Mouse (Mus musculus) forelimb bud, embryonic 11.5 days (tissue): ENCODE data around the gene Dscam.
A peak's percentile ranks its signal among the peaks of the same experiment; 100 is the strongest.

Experiments used
- DNase-seq: peaks from one replicate; pipeline ENCODE4 v3.0.0-alpha.2; 2012; ENCODE audit warnings: low read depth, low spot score

Dscam gene

DNA sequence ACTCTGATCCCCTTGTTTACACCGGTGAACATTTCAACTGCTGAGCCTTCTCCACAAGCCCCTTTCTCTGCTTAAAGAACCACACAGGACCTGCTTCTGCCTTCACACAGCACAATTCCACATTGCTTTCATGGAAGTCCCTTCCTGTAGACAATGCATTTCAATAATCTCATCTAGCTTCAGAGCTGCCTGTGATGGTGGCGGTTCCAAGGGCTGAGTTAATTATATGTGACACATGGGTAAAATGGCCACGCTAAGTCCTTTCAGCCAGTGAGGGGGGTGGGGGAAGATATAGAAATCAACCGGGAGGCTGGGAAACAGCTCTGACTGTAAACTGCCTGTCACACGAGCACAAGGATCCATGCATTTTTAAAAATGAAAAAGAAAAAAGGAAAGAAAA lies 152.2 kb downstream of the Dscam start:
- no peak for DNase-seq

DNA sequence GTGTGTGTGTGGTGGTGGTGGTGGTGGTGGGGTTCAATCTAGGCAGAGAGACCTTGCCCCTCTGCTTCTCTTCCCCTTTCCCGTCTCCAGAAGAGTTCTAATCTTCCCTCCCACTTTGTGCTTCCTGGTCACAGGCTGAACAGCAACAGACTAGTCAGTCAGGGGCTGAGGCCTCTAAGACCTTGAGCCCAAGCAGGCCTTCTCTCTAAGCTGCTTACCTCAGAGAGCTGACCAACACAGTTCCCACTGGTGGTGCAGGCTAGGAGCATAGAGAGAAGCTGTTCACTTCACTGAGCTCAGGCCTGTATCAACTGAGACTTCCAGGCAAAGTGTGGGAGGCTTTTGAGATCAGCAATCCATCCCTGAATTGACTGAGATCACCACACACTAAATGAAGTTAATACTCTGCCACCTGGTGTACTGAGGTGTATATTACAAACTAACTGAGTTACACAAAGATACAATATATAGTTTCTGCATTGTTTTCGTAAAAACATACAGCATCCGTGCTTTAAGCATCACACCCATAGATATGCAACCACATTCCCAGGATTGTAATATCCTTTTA lies 153.3 kb downstream of the Dscam start:
- no peak for DNase-seq

DNA sequence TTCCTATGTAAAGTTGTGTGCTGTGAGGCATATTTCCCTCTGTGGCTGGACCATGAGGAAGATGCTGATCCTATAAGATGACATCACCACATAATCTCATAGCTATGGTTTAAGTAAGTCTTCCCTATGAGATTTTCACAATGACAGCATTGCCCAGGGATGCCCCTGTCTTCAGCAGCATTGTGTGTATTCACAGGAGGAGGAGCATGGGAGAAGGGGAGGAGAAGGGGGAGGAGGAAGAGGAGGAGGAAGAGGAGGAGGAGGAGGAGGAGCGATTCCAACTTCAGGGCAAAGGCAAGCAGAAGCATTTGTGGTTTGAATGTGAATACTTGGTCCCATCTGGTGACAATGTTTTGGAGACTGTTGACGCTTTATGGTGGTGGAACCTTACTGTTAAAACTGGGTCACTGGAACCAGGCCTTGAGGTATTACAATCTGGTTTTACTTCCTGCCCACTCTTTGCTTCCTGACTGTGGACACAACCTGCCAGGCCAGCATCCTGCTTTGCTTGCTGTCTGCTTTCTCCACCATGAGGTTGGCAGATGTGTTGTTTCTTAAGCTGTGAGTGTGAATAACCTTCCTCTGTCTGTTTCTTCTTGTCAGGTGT lies 154.2 kb downstream of the Dscam start:
- DNase-seq, result no peak

DNA sequence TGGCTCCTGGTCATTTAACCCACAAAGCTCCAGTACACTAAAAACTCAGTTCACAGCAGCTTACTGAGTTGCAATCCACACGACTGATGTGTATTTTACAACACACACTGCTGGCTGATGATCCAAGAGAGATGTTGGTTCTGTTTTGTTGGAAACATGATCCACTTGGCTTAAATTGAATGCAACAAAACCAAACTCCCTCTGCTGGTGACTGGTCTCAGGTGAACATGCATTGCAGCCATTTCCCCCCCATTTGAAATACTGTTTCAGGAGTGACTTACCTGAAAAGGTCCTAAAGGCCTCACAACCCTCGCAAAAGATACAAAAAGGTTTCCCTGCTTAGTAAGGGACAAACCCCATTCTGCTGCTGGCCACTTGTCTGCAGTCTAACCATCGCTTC lies 156.2 kb downstream of the Dscam start:
- DNase-seq, result no peak

DNA sequence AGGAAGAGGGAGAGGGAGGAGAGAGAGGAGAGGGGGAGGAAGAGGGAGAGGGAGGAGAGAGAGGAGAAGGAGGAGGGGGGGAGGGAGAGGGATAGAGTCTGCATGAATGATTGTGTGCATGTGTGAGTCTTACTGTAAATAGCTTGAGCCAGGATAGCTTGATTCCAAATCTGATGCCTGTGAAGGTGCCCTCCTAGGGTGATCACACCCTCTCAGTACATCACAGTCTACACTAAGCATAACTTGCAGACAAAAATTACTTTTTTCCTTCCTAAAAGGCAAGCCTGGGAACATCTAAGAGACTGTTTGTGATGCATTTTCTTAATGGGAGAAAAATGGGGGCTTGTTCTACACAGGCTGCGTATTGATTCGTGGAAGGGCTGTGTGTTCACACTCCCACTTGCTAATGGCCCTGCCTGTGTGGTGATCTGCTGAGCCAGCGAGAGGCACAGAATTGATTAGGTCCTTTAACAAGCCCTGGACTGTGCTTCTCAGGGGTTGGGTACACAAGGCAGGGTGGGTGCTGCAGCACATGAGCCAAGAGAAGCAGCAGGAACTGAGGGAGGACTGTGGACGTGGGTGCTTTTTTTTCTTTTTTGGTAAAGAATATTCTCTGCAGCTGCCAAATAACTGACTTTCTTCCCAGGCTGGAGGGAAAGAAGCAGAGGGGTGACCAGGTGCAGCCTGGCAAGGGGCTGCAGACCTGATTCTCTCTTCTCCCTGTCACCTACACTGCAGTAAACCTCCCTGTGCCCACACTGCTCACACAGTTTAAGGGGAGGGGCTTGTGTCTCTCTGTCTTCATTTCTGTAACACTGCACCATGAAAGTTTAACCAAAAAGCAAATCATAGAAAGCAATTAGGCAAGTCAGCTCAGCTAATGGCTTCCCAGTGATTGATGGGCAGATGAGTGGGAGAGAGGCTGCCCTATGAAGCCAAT lies 161.2 kb downstream of the Dscam start:
- DNase-seq, result no peak

DNA sequence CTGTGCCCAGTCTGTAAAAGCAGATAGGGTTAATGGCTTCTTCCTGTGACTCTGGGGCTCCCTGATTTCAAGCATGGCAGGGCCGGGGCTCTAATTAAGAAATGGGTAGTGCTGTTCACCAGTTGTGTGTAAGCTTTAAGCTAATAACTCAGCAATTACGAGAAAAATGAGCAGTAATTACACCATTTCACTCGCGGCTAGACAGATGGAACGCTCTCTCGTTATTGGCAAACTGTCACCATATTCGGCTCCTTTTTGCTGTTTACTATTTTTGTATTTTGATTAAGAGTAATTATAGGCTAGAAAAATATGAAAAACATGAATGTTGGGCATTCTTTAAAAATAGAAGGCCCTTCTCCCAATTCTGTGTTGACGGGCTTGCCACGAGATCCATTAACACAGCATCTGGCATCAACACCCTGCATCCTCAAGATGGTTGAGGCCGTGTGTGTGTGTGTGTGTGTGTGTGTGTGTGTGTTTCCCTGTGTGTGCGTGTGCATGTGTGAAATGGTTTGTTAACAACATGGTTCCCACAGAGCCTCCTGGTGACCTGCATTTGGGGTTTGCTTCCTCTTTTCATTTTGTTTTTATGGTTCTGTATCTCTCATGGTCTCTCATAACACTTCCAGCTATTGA lies 162.5 kb downstream of the Dscam start:
- no peak for DNase-seq

DNA sequence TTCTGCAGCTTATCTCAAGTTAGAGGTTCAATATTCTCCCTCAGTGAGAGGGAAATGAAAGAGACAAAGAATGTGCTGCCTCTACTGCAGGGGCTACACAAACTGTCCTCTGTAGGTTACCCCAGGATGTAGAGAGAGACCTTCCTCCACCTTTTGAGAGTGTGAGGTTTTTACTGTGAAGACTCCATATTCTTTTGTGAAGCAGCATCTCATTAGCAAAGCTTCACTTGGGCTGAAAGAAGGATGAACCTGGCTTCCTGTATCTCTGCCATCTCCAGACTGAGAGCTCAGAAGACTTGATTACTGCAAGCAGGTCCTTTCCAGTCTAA lies 163.7 kb downstream of the Dscam start:
- no peak for DNase-seq

DNA sequence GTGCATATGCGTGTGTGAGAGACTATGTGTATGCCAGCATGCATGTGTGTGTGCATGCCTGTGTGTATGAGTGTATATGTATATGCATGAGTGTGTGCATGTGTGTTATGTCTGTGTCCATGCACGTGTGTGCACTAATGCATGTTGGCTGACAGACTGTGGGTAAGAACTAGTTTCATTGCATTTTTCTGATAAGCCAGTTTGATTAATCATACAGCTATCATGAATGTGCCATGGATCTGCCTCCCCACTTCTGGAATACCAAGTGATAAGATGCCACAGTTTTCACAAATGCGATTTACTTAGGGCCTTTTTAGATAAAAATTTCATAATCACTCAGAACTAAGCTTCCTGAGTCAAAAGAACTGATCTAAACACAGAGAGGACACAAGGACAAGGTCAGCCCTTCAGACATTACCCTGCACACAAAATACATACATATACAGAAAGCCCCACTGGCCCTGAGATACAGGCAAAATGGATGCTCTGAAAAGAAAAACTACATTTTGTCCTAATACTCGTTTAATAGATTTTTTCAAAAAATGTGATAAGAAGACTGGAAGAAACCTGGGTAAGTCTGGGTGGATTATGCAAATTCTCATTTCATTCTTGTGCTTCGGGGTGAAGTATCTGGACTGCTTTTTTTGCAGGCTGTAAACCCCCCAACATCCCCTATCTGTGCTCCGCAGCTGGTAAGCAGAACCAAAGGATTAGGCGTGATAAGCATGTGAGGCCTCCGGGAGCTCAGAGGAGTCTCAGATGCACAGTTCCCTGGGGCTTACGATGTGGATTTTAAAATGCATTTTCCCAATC lies 164.3 kb downstream of the Dscam start:
- DNase-seq, result no peak

DNA sequence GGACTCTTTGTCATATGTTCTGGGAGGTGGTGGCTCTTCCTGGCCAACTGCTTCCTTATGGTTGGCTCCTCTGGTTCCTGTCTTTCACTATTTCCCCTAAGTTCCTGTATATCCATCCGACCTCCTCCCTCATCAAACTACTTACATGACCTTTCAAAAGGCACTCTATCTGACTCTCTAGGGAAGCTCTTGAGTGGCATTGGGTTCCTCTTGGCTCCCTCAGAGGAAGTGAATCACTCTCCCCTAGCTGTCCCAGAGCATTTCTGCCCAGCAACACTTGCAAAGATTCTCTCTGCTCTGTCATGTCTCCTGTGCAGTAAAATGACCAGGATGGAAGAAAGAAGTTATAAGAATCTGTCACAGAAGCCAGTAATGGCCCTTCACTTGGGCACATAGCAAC lies 166.6 kb downstream of the Dscam start:
- DNase-seq, result no peak

DNA sequence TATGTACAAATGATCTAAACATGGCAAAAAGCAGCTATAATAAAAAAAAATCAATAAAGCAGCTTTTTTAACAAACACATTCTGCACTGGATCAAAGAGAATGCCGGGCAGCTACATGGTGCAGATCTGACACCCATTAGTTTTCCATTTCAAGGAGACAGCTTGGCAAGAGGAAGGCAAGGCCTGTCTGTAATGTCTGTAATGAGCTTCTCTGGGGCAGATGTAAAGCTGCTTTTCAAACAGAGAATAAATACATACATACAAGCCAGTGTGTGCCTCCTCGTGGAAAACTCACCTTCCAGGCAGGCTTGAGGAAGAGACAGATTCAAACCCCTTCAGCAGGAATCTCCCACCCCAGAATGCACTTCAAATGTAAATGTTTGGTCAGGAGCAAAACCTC lies 167.7 kb downstream of the Dscam start:
- no peak for DNase-seq

DNA sequence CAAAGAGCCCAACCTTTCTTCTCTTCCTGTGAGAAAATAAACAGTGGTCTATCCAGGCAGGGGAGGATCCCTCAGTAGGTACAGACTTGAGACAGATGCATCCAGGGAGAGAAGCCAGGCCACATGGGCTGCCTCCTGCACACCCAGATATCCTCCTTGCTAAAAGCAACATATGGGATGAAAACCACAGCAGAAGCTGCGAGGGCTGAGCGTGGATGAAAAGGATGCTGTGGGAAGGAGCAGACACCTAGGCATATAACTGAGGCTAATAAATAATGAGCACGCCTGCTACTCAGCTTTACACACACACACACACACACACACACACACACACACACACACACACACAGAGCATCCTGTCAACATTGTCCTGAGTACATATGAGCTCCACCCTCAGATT lies 168.4 kb downstream of the Dscam start:
- DNase-seq, result no peak

DNA sequence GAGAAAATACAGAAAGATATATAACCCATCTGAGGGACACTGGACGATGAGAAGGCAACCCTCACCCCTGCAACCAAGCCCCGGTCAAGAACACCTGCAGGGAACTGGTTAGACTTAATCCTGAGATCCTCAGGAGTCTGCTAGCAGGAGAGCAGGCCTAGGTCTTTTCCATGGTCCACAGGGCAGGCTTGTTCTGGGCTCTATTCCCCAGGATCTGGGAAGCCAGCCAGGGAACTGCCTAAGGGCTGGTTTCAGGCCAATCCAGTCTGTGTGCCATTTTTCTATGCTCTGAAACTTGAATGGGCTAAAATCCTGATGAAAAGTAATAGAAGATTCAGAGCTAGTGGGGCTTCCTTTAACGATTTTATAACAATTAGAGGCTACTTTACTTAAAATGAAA lies 173.7 kb downstream of the Dscam start:
- DNase-seq, result no peak

DNA sequence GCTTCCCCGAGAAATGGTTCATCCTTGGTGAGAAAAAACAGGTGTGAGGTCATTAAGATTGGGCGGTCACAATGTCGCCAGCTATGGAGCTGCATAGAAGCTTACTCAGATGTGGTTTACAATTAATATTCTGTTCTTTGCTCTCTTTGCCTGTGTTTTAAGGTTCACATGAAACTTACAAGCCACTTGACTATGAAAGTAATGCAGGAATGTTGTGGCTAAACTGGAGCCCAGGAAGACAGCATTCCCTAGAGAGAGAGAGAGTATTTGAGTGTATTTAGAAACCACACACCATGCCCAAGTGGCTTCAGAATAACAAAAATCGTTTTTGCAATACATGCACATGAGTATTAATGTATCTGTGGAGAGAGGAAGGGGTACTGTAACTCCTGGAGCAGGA lies 174.7 kb downstream of the Dscam start:
- no peak for DNase-seq

DNA sequence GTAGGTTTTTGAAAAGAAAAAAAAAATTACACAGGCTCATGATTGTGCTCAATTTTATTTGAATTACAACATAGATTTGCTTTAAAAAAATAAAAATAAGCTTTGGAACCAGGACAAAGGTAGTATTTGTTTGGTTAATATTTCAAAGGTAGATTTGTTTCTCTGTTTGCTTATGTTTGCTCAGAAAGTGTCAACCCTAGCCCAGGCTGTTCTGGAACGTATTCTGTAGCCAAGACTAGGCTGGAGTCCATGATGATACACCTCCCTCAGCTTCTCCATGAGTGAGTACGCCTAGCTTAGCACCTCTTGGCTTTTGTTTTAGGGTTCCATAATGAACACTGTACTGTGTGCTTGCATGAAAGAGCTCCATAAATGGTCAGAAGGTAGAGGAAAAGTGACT lies 183.2 kb downstream of the Dscam start:
- no peak for DNase-seq

DNA sequence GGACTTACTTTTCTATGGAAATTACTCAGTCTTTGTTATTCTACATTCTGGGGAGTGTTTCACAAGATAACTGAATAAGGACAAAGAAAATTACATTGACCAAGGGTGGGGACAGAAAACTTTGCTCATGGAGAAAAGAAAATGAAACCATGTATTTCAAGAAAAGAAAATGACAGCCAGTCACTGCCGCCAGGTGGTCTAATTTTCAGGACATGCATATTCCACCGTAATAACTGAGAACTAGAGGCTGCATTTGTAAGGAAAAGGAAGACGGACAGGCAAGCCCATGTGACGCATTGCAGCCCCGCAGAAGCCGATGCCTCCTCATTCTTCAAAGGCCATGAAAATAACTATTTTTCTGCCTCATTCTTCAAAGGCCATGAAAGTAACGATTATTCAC lies 197.3 kb downstream of the Dscam start:
- DNase-seq, result no peak

DNA sequence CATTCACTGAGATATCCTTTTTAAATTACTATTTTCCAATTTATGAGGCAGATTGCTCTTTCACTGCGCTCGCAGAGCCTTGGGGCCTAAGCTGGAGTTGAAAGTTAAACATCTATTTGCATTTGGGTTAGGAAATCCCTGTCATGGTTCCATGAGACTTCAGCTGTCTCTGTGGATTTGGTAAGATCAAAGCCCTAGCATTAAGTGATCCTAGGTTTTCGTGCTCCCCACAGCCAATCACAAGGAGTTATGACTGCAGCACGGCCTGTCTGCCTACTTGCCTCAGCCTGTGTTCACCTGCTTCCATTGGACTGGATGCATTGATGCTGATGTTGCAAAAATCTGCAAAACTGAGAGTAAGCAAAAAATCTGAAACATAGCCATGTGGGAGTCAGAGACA lies 198.8 kb downstream of the Dscam start:
- no peak for DNase-seq

DNA sequence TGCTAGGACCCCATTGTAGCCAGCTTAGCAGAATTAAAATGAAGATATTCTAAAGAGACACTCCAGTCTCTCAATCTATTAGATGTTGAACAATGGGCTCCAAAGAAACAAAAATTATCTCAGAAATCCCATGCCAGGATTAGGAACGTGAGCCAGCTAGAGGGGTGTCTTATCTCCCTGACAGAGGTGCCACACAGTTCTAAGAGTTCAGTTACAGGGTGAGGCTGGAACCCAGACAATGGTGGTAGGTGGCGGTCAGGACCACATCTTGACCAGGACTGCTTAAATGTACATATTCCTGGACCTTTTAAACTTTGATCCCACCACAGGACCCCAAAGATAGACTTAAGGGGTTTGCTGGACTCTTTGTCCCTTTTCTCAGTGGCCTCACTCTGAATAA lies 200.1 kb downstream of the Dscam start:
- DNase-seq, result no peak

DNA sequence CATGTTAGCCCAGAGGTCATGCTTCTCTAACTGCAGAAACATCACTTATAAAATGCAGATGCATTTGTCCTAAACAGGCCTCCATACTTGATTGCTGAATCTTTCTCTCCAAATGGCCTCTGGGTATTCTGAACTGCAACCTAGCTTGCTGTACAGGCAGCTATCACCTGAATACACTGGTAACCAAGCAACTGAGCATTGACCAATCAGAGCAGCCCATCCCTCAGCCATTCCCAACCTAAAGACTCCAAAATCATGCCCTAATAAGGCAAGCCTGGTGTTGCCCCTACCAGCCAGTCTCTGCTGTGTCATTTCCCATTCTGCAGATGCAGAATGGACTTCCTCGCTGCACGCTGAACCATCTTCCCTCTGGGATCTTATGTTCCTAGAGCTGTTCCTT lies 200.9 kb downstream of the Dscam start:
- DNase-seq, result peak; percentile 27

DNA sequence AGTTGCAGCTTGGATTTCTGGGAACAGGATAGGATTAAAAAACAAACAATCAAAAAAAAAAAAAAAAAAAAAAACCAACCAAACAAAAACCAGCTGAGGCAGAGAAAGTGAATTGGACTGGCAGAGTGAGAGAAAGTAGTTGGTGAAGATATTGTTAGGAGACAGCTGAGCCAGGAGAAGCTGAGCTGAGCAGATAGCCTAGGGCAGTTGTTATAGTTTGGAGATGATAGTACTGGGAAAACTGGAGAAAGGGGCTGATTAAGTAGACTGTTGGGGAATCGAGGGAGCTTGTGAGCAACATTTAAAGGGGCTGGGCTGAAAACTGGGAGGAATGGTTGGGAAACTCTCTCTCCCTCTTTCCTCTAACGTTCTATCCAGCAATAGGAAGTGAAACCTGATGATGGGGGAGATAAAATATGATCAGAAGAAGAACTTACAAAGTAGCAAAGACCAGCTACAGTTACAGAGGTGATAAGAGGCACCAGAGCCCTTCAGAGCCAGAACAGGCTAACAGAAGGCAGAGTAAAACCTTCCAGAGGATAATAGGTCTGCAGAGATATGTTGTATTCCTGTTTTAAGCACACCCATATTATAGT lies 201.6 kb downstream of the Dscam start:
- no peak for DNase-seq

DNA sequence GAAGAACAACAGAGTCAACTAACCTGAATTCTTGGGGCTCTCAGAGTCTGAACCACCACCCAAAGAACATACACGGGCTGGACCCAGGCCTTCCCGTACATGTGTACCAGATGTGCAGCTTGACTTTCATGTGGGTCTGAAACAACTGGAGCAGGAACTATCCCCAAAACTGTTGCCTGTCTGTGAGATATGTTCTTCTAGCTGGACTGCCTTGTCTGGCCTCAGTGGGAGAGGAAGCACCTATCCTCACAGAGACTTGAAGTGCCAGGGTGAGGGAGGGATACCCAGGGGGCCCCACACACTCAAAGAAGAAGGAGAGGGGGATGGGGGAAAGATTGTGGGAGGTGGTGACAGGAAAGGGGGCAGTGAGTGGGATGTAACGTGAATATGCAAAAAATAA lies 210.9 kb downstream of the Dscam start:
- no peak for DNase-seq
